ENCODE assay signal across 10 mouse cellular contexts in the genomic region with DNA sequence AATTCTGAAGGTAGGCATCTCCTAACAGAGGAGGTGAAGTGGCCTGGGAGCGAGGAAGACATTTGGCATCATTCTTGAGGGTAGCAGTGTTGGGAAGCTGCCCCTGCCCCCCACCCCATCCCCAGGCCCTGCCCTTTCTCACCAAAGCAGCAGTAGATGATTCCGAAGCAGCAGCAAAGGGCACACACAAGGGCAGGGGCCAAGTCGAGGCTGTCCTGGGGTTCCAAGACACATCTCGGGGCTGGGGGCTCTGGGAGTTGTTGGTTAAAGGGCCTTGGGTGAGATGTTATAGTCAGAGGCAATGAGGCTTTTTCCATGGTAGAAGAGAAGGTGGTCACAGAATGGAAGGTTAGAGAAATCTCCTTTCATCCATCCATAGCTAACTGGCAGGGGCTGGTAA. TPM values are rescaled to one million over a fixed set of nuclear protein-coding genes. Genes with fewer than 3 reads are reported as not detected.
A peak's percentile ranks its signal among the peaks of the same experiment; 100 is the strongest.
DNase-seq lines count a peak whose midpoint lies in the region; ATAC-seq and TF ChIP-seq lines count a peak whose summit lies in the region.
"Had no signal": no experiment of that assay in that cellular context is flagged by ENCODE, and none has a peak within 500 bp of the region (broad histone marks: within the 10 kb centered on the region; RNA-seq: fewer than 3 reads in every experiment).

No protein-coding gene starts in this region.

- ATAC-seq in liver, embryonic 14.5 days (ENCODE audit: insufficient read depth), result no peak

- H3K9ac ChIP-seq in liver, embryonic 14.5 days (replicated peaks), result no peak overlapping the region

- TF ChIP-seq EP300 in liver, embryonic 14.5 days (IDR thresholded peaks at IDR 0.05; ENCODE audit: low read depth), result no peak

- no peak for DNase-seq in gastrocnemius, adult 2 months
- no peak for DNase-seq in gastrocnemius, postnatal 25 days
- peak; percentile 40 for DNase-seq in testis, postnatal 10 days (ENCODE audit: low spot score)
- no peak for DNase-seq in testis, postnatal 14 days (ENCODE audit: low spot score)
- DNase-seq in liver, embryonic 14.5 days (ENCODE audit: low read depth in 3 of 3, low spot score in 3 of 3), result no peak
- DNase-seq in right cerebral cortex, postnatal 14 days, result no peak
- DNase-seq in layer of hippocampus, postnatal 10 days (ENCODE audit: low spot score in 2 of 2), result no peak
- DNase-seq in thymus, adult 18-20 months, result no peak
- DNase-seq: kidney, adult 8-10 months; thymus, postnatal 36 days had no signal

- H3K4me1 ChIP-seq in liver, embryonic 14.5 days (replicated peaks; ENCODE audit: control insufficient read depth in 2 of 2, insufficient read depth in 2 of 2, low read length in 1 of 2), result peaks cover 12 to 24% of the 10 kb centered on the region in 2 experiments

- intact Hi-C loops in gastrocnemius, adult 2 months (cut with DNase I), result loop anchor here (10.0 kb wide), 1 partner anchor 178 kb away; a partner anchor contains a TSS

- H3K27me3 ChIP-seq in liver, embryonic 14.5 days (ENCODE audit: control insufficient read depth, insufficient read depth, low read length), result no peaks in the 10 kb centered on the region

- no peaks in the 10 kb centered on the region for H3K9me3 ChIP-seq in liver, embryonic 14.5 days (ENCODE audit: control insufficient read depth, low read length)

- 0 out of 2 replicates have a peak, but pooled peaks cover under 1% of the 10 kb centered on the region for H3K36me3 ChIP-seq in liver, embryonic 14.5 days (replicated peaks; ENCODE audit: control insufficient read depth, insufficient read depth, low read depth)

- H3K4me3 ChIP-seq in gastrocnemius, adult 2 months, result peak overlapping the region; percentile 92
- H3K4me3 ChIP-seq in liver, embryonic 14.5 days (ENCODE audit: insufficient read depth in 1 of 2, low read depth in 2 of 2, low read length in 2 of 2), result no peak overlapping the region

- no peak for TF ChIP-seq CTCF in gastrocnemius, adult 2 months (IDR thresholded peaks at IDR 0.05)
- no peak for TF ChIP-seq CTCF in liver, embryonic 14.5 days (IDR thresholded peaks at IDR 0.05; ENCODE audit: low read depth)

- H3K4me2 ChIP-seq in liver, embryonic 14.5 days (ENCODE audit: low read depth), result peak overlapping the region; percentile 92; the same call in 1 of the 2 replicates

- 68% methylated on average over 4 of the region's 4 CpGs for WGBS in liver, embryonic 14.5 days (ENCODE audit: insufficient replicate concordance)

- peak overlapping the region; percentile 94 for H3K27ac ChIP-seq in gastrocnemius, adult 2 months
- no peak overlapping the region for H3K27ac ChIP-seq in liver, embryonic 14.5 days

RNA-seq across cellular contexts. Expression of a gene that starts 0.9 kb away (rescaled TPM):
- total RNA-seq in gastrocnemius, adult 2 months (2021), result 10 to 100 TPM; 20.1 to 26.2 TPM
- 10 to 100 TPM; 20.7 to 21.5 TPM for total RNA-seq in gastrocnemius, postnatal 25 days (2021)
- 4.2 and 6.0 TPM in 2 replicates for polyA plus RNA-seq in liver, embryonic 14.5 days (2012; rRNA removed)
- 10.7 and 12.3 TPM in 2 replicates for polyA plus RNA-seq in liver, embryonic 14.5 days (2014; fragmentation: Nextera tagmentation; extraction: Ambion mirVana)
- 10 to 100 TPM; 59.9 to 65.7 TPM for total RNA-seq in layer of hippocampus, postnatal 10 days (2021)

RNA-seq across cellular contexts. Expression of a gene that starts 1.2 kb away (rescaled TPM):
- 1 to 10 TPM; 2.2 to 3.6 TPM for total RNA-seq in gastrocnemius, adult 2 months (2021)
- 1 to 10 TPM; 3.4 to 4.2 TPM for total RNA-seq in gastrocnemius, postnatal 25 days (2021)
- polyA plus RNA-seq in liver, embryonic 14.5 days (2012; rRNA removed), result 2.1 and 2.9 TPM in 2 replicates
- 0.99 and 1.5 TPM in 2 replicates for polyA plus RNA-seq in liver, embryonic 14.5 days (2014; fragmentation: Nextera tagmentation; extraction: Ambion mirVana)
- total RNA-seq in layer of hippocampus, postnatal 10 days (2021), result 10 to 100 TPM; 13.9 to 17.6 TPM

RNA-seq across cellular contexts. Expression of a gene that starts 12.2 kb away (rescaled TPM):
- 1 to 10 TPM; 1.0 to 1.5 TPM for total RNA-seq in gastrocnemius, adult 2 months (2021)
- 1 to 10 TPM; 1.7 to 3.6 TPM for total RNA-seq in gastrocnemius, postnatal 25 days (2021)
- 8.0 and 9.5 TPM in 2 replicates for polyA plus RNA-seq in liver, embryonic 14.5 days (2012; rRNA removed)
- 8.3 and 8.9 TPM in 2 replicates for polyA plus RNA-seq in liver, embryonic 14.5 days (2014; fragmentation: Nextera tagmentation; extraction: Ambion mirVana)
- under 1 TPM; 0.53 to 0.89 TPM for total RNA-seq in layer of hippocampus, postnatal 10 days (2021)

RNA-seq across cellular contexts. Expression of a gene that starts 14.2 kb away (rescaled TPM):
- 10 to 100 TPM; 30.5 to 33.8 TPM for total RNA-seq in gastrocnemius, adult 2 months (2021)
- 10 to 100 TPM; 26.5 to 28.4 TPM for total RNA-seq in gastrocnemius, postnatal 25 days (2021)
- 27.1 and 61.2 TPM in 2 replicates for polyA plus RNA-seq in liver, embryonic 14.5 days (2012; rRNA removed)
- polyA plus RNA-seq in liver, embryonic 14.5 days (2014; fragmentation: Nextera tagmentation; extraction: Ambion mirVana), result 122 and 125 TPM in 2 replicates
- total RNA-seq in layer of hippocampus, postnatal 10 days (2021), result 10 to 100 TPM; 40.9 to 48.2 TPM

RNA-seq across cellular contexts. Expression of a gene that starts 18.5 kb away (rescaled TPM):
- 1 to 10 TPM; 3.5 to 4.5 TPM for total RNA-seq in gastrocnemius, adult 2 months (2021)
- total RNA-seq in gastrocnemius, postnatal 25 days (2021), result 1 to 10 TPM; 3.1 to 3.7 TPM
- 43.1 and 47.8 TPM in 2 replicates for polyA plus RNA-seq in liver, embryonic 14.5 days (2012; rRNA removed)
- 80.5 and 83.5 TPM in 2 replicates for polyA plus RNA-seq in liver, embryonic 14.5 days (2014; fragmentation: Nextera tagmentation; extraction: Ambion mirVana)
- total RNA-seq in layer of hippocampus, postnatal 10 days (2021), result 1 to 10 TPM; 3.7 to 6.0 TPM
